Mouse (Mus musculus): Measurements from ENCODE around the gene Gm2115.

DNA sequence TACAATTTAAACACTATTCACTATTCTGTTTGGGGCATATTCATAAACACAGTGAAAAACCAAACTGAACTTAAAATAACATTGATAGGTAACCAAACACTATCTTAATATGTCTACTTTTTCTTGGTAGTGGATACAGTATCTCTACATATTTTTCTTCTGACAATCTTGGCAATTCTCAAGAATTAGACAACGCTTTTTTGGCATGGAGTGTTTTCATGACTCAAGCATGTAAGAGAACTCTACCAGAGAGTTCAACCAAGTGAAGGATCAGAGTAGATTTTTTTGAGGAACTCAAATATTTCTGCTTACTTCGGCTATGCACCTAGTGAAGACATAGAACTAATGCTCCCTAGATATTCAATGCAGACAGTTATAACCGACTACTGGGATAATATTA lies 92.2 kb downstream of the Gm2115 start:
- TF ChIP-seq CTCF (conservative IDR thresholded peaks at IDR 0.05; ENCODE audit: low read length) (no peak), NANOG (IDR thresholded peaks at IDR 0.05; ENCODE audit: borderline replicate concordance, low read length) (no peak)
